Mouse (Mus musculus): ENCODE measurements around the gene Cd244a. TPM values are rescaled to one million over a fixed set of nuclear protein-coding genes. Genes with fewer than 3 reads are reported as not detected.

The Cd244a gene
- total RNA-seq, 4 experiments from 2014 or later = 0.13 to 0.93 (median 0.41) TPM

- no peak for DNase-seq (ENCODE audit: low spot score in 2 of 2)
Measured at GRCm38 (mm10) chr1:171577168-171577567, 18.2 kb downstream of the Cd244a start.

GRCm38 (mm10) chr1:171584584-171584983 lies 25.6 kb downstream of the Cd244a start:
- no peak for DNase-seq (ENCODE audit: low spot score in 2 of 2)

GRCm38 (mm10) chr1:171604686-171605085 lies 45.7 kb downstream of the Cd244a start:
- no peak for DNase-seq (ENCODE audit: low spot score in 2 of 2)

- DNase-seq (ENCODE audit: low spot score in 2 of 2) = no peak
Measured at GRCm38 (mm10) chr1:171606656-171607055, 47.7 kb downstream of the Cd244a start.

GRCm38 (mm10) chr1:171607176-171607575 lies 48.2 kb downstream of the Cd244a start, which contains the start of gene Ly9:
Gene Ly9, minus strand, starts transcription at chr1:171607410.
- no peak for DNase-seq (ENCODE audit: low spot score in 2 of 2)

GRCm38 (mm10) chr1:171610026-171610425 lies 51.0 kb downstream of the Cd244a start:
- no peak for DNase-seq (ENCODE audit: low spot score in 2 of 2)

GRCm38 (mm10) chr1:171610781-171611180 lies 51.8 kb downstream of the Cd244a start:
- no peak for DNase-seq (ENCODE audit: low spot score in 2 of 2)

- no peak for DNase-seq (ENCODE audit: low spot score in 2 of 2)
Measured at GRCm38 (mm10) chr1:171613962-171614361, 55.0 kb downstream of the Cd244a start.

GRCm38 (mm10) chr1:171616881-171617515 lies 58.0 kb downstream of the Cd244a start:
- no peak for DNase-seq (ENCODE audit: low spot score in 2 of 2)

- peak in 1 of 2 experiments; percentile 23 for DNase-seq (ENCODE audit: low spot score in 2 of 2)
Measured at GRCm38 (mm10) chr1:171619001-171619400, 60.0 kb downstream of the Cd244a start.

GRCm38 (mm10) chr1:171619645-171620044 lies 60.7 kb downstream of the Cd244a start:
- no peak for DNase-seq (ENCODE audit: low spot score in 2 of 2)

GRCm38 (mm10) chr1:171620091-171620490 lies 61.1 kb downstream of the Cd244a start:
- no peak for DNase-seq (ENCODE audit: low spot score in 2 of 2)

GRCm38 (mm10) chr1:171627801-171628200 lies 68.8 kb downstream of the Cd244a start:
- DNase-seq (ENCODE audit: low spot score in 2 of 2) = no peak

- DNase-seq (ENCODE audit: low spot score in 2 of 2) = no peak
Measured at GRCm38 (mm10) chr1:171629168-171629567, 70.2 kb downstream of the Cd244a start.

- no peak for DNase-seq (ENCODE audit: low spot score in 2 of 2)
Measured at GRCm38 (mm10) chr1:171630041-171630440, 71.0 kb downstream of the Cd244a start.

- no peak for DNase-seq (ENCODE audit: low spot score in 2 of 2)
Measured at GRCm38 (mm10) chr1:171630912-171631311, 71.9 kb downstream of the Cd244a start.

GRCm38 (mm10) chr1:171631447-171631846 lies 72.5 kb downstream of the Cd244a start:
- peak in 1 of 2 experiments; percentile 17 for DNase-seq (ENCODE audit: low spot score in 2 of 2)

- no peak for DNase-seq (ENCODE audit: low spot score in 2 of 2)
Measured at GRCm38 (mm10) chr1:171635696-171636095, 76.7 kb downstream of the Cd244a start.

- no peak for DNase-seq (ENCODE audit: low spot score in 2 of 2)
Measured at GRCm38 (mm10) chr1:171637101-171637500, 78.1 kb downstream of the Cd244a start.

GRCm38 (mm10) chr1:171638686-171639085 lies 79.7 kb downstream of the Cd244a start:
- peak in 1 of 2 experiments; percentile 14 for DNase-seq (ENCODE audit: low spot score in 2 of 2)

- no peak for DNase-seq (ENCODE audit: low spot score in 2 of 2)
Measured at GRCm38 (mm10) chr1:171640796-171641195, 81.8 kb downstream of the Cd244a start.

- DNase-seq (ENCODE audit: low spot score in 2 of 2) = no peak
Measured at GRCm38 (mm10) chr1:171643612-171644011, 84.6 kb downstream of the Cd244a start.

- no peak for DNase-seq (ENCODE audit: low spot score in 2 of 2)
Measured at GRCm38 (mm10) chr1:171646429-171646940, 87.5 kb downstream of the Cd244a start.
